8 mouse cellular contexts compared by ENCODE assay signal in genomic region chr17:87609538-87610200, GRCm38 (mm10). TPM values are rescaled to one million over a fixed set of nuclear protein-coding genes. Genes with fewer than 3 reads are reported as not detected.
DNase-seq lines count a peak whose midpoint lies in the region; ATAC-seq lines count a peak whose summit lies in the region.

No protein-coding gene starts in this region.

- no peak for ATAC-seq in forebrain, embryonic 12.5 days (ENCODE audit: low FRiP score)
- ATAC-seq in kidney, embryonic 14.5 days (ENCODE audit: low FRiP score, low TSS enrichment) = peak; percentile 13; the same call in 1 of the 2 replicates
- no peak for ATAC-seq in inflammation-experienced regulatory T-cells, adult 6 months

- peak overlapping the region; percentile 28 for H3K4me3 ChIP-seq in forebrain, embryonic 12.5 days (replicated peaks)
- peak overlapping the region; percentile 34 for H3K4me3 ChIP-seq in kidney, embryonic 14.5 days (ENCODE audit: low read length)
- peak overlapping the region; percentile 45 for H3K4me3 ChIP-seq in midbrain, embryonic 10.5 days

- peaks cover 12% of the 10 kb centered on the region for H3K4me1 ChIP-seq in forebrain, embryonic 12.5 days
- H3K4me1 ChIP-seq in kidney, embryonic 14.5 days (ENCODE audit: control insufficient read depth, insufficient read depth, low read length) = peaks cover 5% of the 10 kb centered on the region
- H3K4me1 ChIP-seq in midbrain, embryonic 10.5 days = peaks cover 34% of the 10 kb centered on the region

- 41% methylated on average over 27 of the region's 27 CpGs for WGBS in forebrain, embryonic 12.5 days
- 31% methylated on average over 27 of the region's 27 CpGs for WGBS in kidney, embryonic 14.5 days
- WGBS in midbrain, embryonic 10.5 days = 44% methylated on average over 27 of the region's 27 CpGs

- peak; percentile 11 for DNase-seq in right cerebral cortex, adult 18-20 months
- no peak for DNase-seq in right cerebral cortex, postnatal 4 days
- no peak for DNase-seq in midbrain, embryonic 10.5 days (ENCODE audit: low spot score)
- DNase-seq in thymus, postnatal 4 days = no peak
- DNase-seq in yolk sac, embryonic 10.5 days (ENCODE audit: low spot score) = no peak

- no peaks in the 10 kb centered on the region for H3K27me3 ChIP-seq in forebrain, embryonic 12.5 days
- no peaks in the 10 kb centered on the region for H3K27me3 ChIP-seq in kidney, embryonic 14.5 days (ENCODE audit: control insufficient read depth, insufficient read depth, low read length)
- H3K27me3 ChIP-seq in midbrain, embryonic 10.5 days (ENCODE audit: low read depth, poor library complexity, severe bottlenecking) = 0 out of 2 replicates have a peak, but pooled peaks cover 8% of the 10 kb centered on the region

- H3K4me2 ChIP-seq in forebrain, embryonic 12.5 days = peak overlapping the region; percentile 47
- peak overlapping the region; percentile 46 for H3K4me2 ChIP-seq in kidney, embryonic 14.5 days (replicated peaks; ENCODE audit: low read depth, low read length)

- no peak overlapping the region for H3K27ac ChIP-seq in forebrain, embryonic 12.5 days
- H3K27ac ChIP-seq in kidney, embryonic 14.5 days (ENCODE audit: low read depth, low read length) = peak overlapping the region; percentile 62; the same call in 1 of the 2 replicates
- H3K27ac ChIP-seq in midbrain, embryonic 10.5 days (replicated peaks) = peak overlapping the region; percentile 58; the same call in 1 of the 2 replicates

- H3K9me3 ChIP-seq in forebrain, embryonic 12.5 days = no peaks in the 10 kb centered on the region
- H3K9me3 ChIP-seq in kidney, embryonic 14.5 days (ENCODE audit: control insufficient read depth, low read length) = no peaks in the 10 kb centered on the region
- no peaks in the 10 kb centered on the region for H3K9me3 ChIP-seq in midbrain, embryonic 10.5 days (replicated peaks)

- no peaks in the 10 kb centered on the region for H3K36me3 ChIP-seq in forebrain, embryonic 12.5 days (replicated peaks)
- no peaks in the 10 kb centered on the region for H3K36me3 ChIP-seq in kidney, embryonic 14.5 days (ENCODE audit: control insufficient read depth, insufficient read depth, low read length)
- no peaks in the 10 kb centered on the region for H3K36me3 ChIP-seq in midbrain, embryonic 10.5 days

- no peak overlapping the region for H3K9ac ChIP-seq in forebrain, embryonic 12.5 days
- H3K9ac ChIP-seq in kidney, embryonic 14.5 days (ENCODE audit: low read depth, low read length) = peak overlapping the region; percentile 45; the same call in 1 of the 2 replicates

RNA-seq across cellular contexts. Expression of gene Epcam, which starts 26.1 kb away (rescaled TPM):
- 20.5 and 25.8 TPM in 2 replicates for polyA plus RNA-seq in forebrain, embryonic 12.5 days (2016; fragmentation: Nextera tagmentation; extraction: Ambion mirVana)
- polyA plus RNA-seq in kidney, embryonic 14.5 days (2014; fragmentation: Nextera tagmentation; extraction: Ambion mirVana) = 260 and 274 TPM in 2 replicates
- 8.3 and 11.8 TPM in 2 replicates for polyA plus RNA-seq in midbrain, embryonic 10.5 days (2016; fragmentation: Nextera tagmentation; extraction: Ambion mirVana)
- polyA plus RNA-seq in inflammation-experienced regulatory T-cells, adult 6 months (2017; shearing (Covaris generic)) = 1 to 10 TPM; 1.9 to 4.6 (median 2.0) TPM
